Mouse (Mus musculus): ENCODE results near the gene Tmem176a. TPM values are rescaled to one million over a fixed set of nuclear protein-coding genes. Genes with fewer than 3 reads are reported as not detected.

The Tmem176a gene
- total and polyA plus RNA-seq, 3 experiments: 3.9 to 18.5 TPM; not detected in 1

DNA sequence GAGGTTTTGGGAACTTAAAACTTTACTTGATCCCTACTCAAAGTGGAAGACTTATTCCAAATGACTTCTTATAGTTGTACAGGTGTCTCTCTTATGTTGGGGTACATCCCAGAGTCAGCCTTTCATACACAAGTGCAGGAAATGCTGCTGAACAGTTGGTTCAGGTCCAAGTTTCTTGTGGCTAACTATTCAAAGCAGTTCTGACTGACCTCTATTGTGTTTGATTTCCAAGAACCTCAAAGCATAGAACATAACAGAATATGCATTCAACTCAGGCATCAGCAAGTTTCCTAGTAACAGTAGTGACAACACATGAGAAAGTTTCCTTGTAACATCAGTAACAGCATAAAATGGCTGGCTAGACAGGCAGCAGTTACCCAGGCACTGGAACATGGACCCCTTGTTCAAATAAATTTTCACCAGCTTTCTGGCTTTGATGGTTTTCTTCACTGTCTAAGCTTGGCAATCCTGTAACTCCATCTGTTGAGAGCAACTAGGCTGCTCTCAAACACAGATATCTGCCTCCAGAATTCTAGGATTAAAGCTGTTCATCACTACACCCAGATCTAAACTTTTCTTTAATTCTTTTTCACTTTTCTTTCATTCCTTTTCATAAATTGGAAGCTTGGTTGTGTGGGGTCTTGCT lies 37.2 kb upstream of the Tmem176a start:
- TF ChIP-seq RAD21 (IDR thresholded peaks at IDR 0.05; ENCODE audit: low read depth, low read length) (no peak), ZKSCAN1 (IDR thresholded peaks at IDR 0.05; ENCODE audit: low read depth, low read length) (no peak), USF2 (IDR thresholded peaks at IDR 0.05; ENCODE audit: borderline replicate concordance in 1 of 2, insufficient read depth in 1 of 2, low read depth in 1 of 2, low read length in 2 of 2) (no peak), ZNF384 (IDR thresholded peaks at IDR 0.05; ENCODE audit: low read depth, low read length) (no peak), ZC3H11A (IDR thresholded peaks at IDR 0.05; ENCODE audit: low read depth, low read length) (no peak), JUND (IDR thresholded peaks at IDR 0.05; ENCODE audit: low read depth, low read length) (no peak), TCF12 (IDR thresholded peaks at IDR 0.05; ENCODE audit: low read depth, low read length) (no peak), NELFE (IDR thresholded peaks at IDR 0.05; ENCODE audit: low read depth, low read length) (no peak), GATA1 (IDR thresholded peaks at IDR 0.05; ENCODE audit: low read depth, low read length) (no peak), RCOR1 (IDR thresholded peaks at IDR 0.05; ENCODE audit: low read depth, low read length) (no peak), SIN3A (IDR thresholded peaks at IDR 0.05; ENCODE audit: low read length) (no peak), GABPA (IDR thresholded peaks at IDR 0.05; ENCODE audit: low read depth, low read length) (no peak), MAFK (IDR thresholded peaks at IDR 0.05; ENCODE audit: borderline replicate concordance, low read depth, low read length) (no peak), NRF1 (IDR thresholded peaks at IDR 0.05; ENCODE audit: insufficient read depth, low read depth, low read length, poor library complexity, severe bottlenecking) (no peak), POLR2AphosphoS2 (IDR thresholded peaks at IDR 0.05; ENCODE audit: low read length) (no peak), HCFC1 (IDR thresholded peaks at IDR 0.05; ENCODE audit: low read depth, low read length) (no peak), ETS1 (IDR thresholded peaks at IDR 0.05; ENCODE audit: low read depth, low read length) (no peak), CHD2 (IDR thresholded peaks at IDR 0.05; ENCODE audit: low read length) (no peak)

DNA sequence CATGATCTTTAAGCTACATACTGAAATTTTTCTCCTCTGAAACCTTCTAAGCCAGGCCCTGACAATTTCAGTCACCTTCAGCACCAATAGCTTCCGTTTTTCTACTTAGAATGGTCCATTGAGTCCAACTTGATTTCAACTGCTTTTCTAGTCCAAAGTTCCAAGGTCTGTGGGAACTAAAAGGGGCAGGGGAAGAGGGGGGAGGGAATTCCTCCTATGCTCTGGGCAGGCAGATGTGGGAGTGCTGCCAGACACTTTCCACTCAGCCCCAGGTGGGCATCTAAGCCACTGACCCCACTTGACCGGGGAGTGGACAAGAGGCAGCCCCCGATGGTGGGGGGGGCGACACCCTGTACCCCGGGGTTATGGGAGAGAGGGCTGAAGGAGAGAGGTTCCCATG lies 36.4 kb upstream of the Tmem176a start:
- Histone ChIP-seq H3K36me3 (ENCODE audit: control insufficient read depth in 1 of 2, insufficient read depth in 2 of 2, low read length in 2 of 2) (no peaks in the 10 kb centered on the region), H3K79me2 (ENCODE audit: control insufficient read depth, insufficient read depth, low read length, poor library complexity) (no peaks in the 10 kb centered on the region), H3K9ac (ENCODE audit: control insufficient read depth, low read depth, low read length, poor library complexity, severe bottlenecking) (no peak overlapping the region), H3K9me3 (replicated peaks; ENCODE audit: insufficient read depth, low read length) (no peaks in the 10 kb centered on the region), H3K27ac (ENCODE audit: control insufficient read depth, low read depth, low read length) (no peak overlapping the region), H3K27me3 (ENCODE audit: control insufficient read depth in 1 of 2, insufficient read depth in 2 of 2, low read length in 2 of 2) (no peaks in the 10 kb centered on the region), H3K4me3 (ENCODE audit: control insufficient read depth in 1 of 2, insufficient read depth in 1 of 2, low read depth in 2 of 2, low read length in 2 of 2) (no peak overlapping the region), H3K4me1 (ENCODE audit: control insufficient read depth in 1 of 2, insufficient read depth in 2 of 2, low read length in 2 of 2) (no peaks in the 10 kb centered on the region)
- no peak for DNase-seq (ENCODE audit: low read depth, low spot score)
- TF ChIP-seq GABPA (IDR thresholded peaks at IDR 0.05; ENCODE audit: low read depth, low read length) (no peak), USF1 (IDR thresholded peaks at IDR 0.05; ENCODE audit: low read depth, low read length) (no peak), ZC3H11A (IDR thresholded peaks at IDR 0.05; ENCODE audit: low read depth, low read length) (no peak), TBP (IDR thresholded peaks at IDR 0.05; ENCODE audit: low read depth, low read length) (no peak), TAL1 (IDR thresholded peaks at IDR 0.05; ENCODE audit: low read length) (no peak), SIN3A (IDR thresholded peaks at IDR 0.05; ENCODE audit: low read length) (no peak), POLR2AphosphoS2 (IDR thresholded peaks at IDR 0.05; ENCODE audit: low read length) (no peak), SMC3 (IDR thresholded peaks at IDR 0.05; ENCODE audit: low read depth, low read length) (no peak), RAD21 (IDR thresholded peaks at IDR 0.05; ENCODE audit: low read depth, low read length) (no peak), POLR2A (IDR thresholded peaks at IDR 0.05; ENCODE audit: control insufficient read depth in 1 of 2, insufficient read depth in 1 of 2, low read depth in 1 of 2, low read length in 2 of 2, poor library complexity in 1 of 2) (no peak), MYB (IDR thresholded peaks at IDR 0.05; ENCODE audit: low read depth, low read length) (no peak), UBTF (IDR thresholded peaks at IDR 0.05; ENCODE audit: borderline replicate concordance, insufficient read depth, low read depth, low read length) (no peak), RCOR1 (IDR thresholded peaks at IDR 0.05; ENCODE audit: low read depth, low read length) (no peak), POLR2AphosphoS5 (IDR thresholded peaks at IDR 0.05; ENCODE audit: borderline replicate concordance, low read depth, low read length) (no peak), KAT2A (conservative IDR thresholded peaks at IDR 0.05; ENCODE audit: low read depth, low read length) (no peak), NRF1 (IDR thresholded peaks at IDR 0.05; ENCODE audit: insufficient read depth, low read depth, low read length, poor library complexity, severe bottlenecking) (no peak), TCF12 (IDR thresholded peaks at IDR 0.05; ENCODE audit: low read depth, low read length) (no peak)

More for the DNA sequence above, 37.2 kb upstream of the Tmem176a start:
- Histone ChIP-seq H3K9ac (ENCODE audit: control insufficient read depth, low read depth, low read length, poor library complexity, severe bottlenecking) (no peak overlapping the region), H3K4me3 (ENCODE audit: control insufficient read depth in 1 of 2, insufficient read depth in 1 of 2, low read depth in 2 of 2, low read length in 2 of 2) (no peak overlapping the region), H3K27ac (ENCODE audit: control insufficient read depth, low read depth, low read length) (no peak overlapping the region), H3K4me1 (ENCODE audit: control insufficient read depth in 1 of 2, insufficient read depth in 2 of 2, low read length in 2 of 2) (no peaks in the 10 kb centered on the region), H3K9me3 (replicated peaks; ENCODE audit: insufficient read depth, low read length) (no peaks in the 10 kb centered on the region), H3K27me3 (ENCODE audit: control insufficient read depth in 1 of 2, insufficient read depth in 2 of 2, low read length in 2 of 2) (no peaks in the 10 kb centered on the region), H3K79me2 (ENCODE audit: control insufficient read depth, insufficient read depth, low read length, poor library complexity) (no peaks in the 10 kb centered on the region), H3K36me3 (ENCODE audit: control insufficient read depth in 1 of 2, insufficient read depth in 2 of 2, low read length in 2 of 2) (no peaks in the 10 kb centered on the region)
- no peak for DNase-seq (ENCODE audit: low read depth, low spot score)

Data from MEL (cell line).